In the genomic region with DNA sequence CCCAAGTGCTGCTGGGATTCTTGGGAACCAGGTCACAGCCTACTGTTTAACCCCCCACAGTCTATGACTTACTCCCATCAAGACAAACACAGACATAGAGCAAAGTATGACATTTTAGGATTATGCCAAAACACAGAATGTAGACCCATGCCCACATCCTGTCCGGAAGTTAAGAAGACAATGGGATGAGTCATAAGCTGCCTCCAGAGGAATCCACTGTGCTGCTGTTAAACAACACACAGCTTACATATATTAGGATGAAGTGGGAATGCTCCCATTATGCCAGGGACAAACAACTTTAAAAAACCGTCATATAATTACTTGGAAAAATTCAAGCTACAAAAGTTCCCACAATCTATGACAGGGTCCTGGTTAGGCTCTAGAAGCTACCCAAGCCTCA, we compare ENCODE assay signal across 15 mouse cellular contexts. TPM values are rescaled to one million over a fixed set of nuclear protein-coding genes. Genes with fewer than 3 reads are reported as not detected.
A peak's percentile ranks its signal among the peaks of the same experiment; 100 is the strongest.
DNase-seq lines count a peak whose midpoint lies in the region; ATAC-seq lines count a peak whose summit lies in the region.
"Had no signal": no experiment of that assay in that cellular context is flagged by ENCODE, and none has a peak within 500 bp of the region (broad histone marks: within the 10 kb centered on the region; RNA-seq: fewer than 3 reads in every experiment).

No protein-coding gene starts in this region.

- H3K4me2 ChIP-seq in midbrain, embryonic 11.5 days = no peak overlapping the region
- H3K4me2 ChIP-seq: hindbrain, embryonic 15.5 days had no signal

- no peaks in the 10 kb centered on the region for H3K9me3 ChIP-seq in midbrain, embryonic 11.5 days (ENCODE audit: control insufficient read depth, low read length)
- H3K9me3 ChIP-seq: embryonic facial prominence, embryonic 10.5 days; hindbrain, embryonic 15.5 days had no signal

- H3K4me1 ChIP-seq in midbrain, embryonic 11.5 days (ENCODE audit: control insufficient read depth, insufficient read depth, low read length) = no peaks in the 10 kb centered on the region

- H3K36me3 ChIP-seq in midbrain, embryonic 11.5 days (ENCODE audit: control insufficient read depth, insufficient read depth, low read length) = no peaks in the 10 kb centered on the region
- H3K36me3 ChIP-seq: embryonic facial prominence, embryonic 10.5 days; hindbrain, embryonic 15.5 days had no signal

- H3K9ac ChIP-seq in midbrain, embryonic 11.5 days (ENCODE audit: low read length) = no peak overlapping the region
- H3K9ac ChIP-seq: forebrain, postnatal 0 days; hindbrain, embryonic 15.5 days had no signal

- no peaks in the 10 kb centered on the region for H3K27me3 ChIP-seq in midbrain, embryonic 11.5 days (ENCODE audit: control insufficient read depth, insufficient read depth, low read length)
- H3K27me3 ChIP-seq: hindbrain, embryonic 15.5 days had no signal

- intact Hi-C loops in left cerebral cortex, postnatal 36 days (cut with DNase I) = no loop called here

- H3K4me3 ChIP-seq in midbrain, embryonic 11.5 days (ENCODE audit: low read depth, low read length) = no peak overlapping the region
- H3K4me3 ChIP-seq: embryonic facial prominence, embryonic 10.5 days; gastrocnemius, adult 2 months; heart, adult 2 months; hindbrain, embryonic 15.5 days had no signal

- peak; percentile 64 for DNase-seq in thymus, postnatal 0 days (ENCODE audit: low spot score)
- DNase-seq in thymus, adult 18-20 months = no peak
- DNase-seq in MN1 (ENCODE audit: low spot score) = peak; percentile 24
- DNase-seq in midbrain, embryonic 11.5 days (ENCODE audit: low spot score, missing footprints) = no peak
- no peak for DNase-seq in adrenal gland, adult 8-10 months
- no peak for DNase-seq in left cerebral cortex, postnatal 36 days (ENCODE audit: low spot score in 2 of 2)
- DNase-seq: adrenal gland, postnatal 14 days; cerebellum, postnatal 25 days; forebrain, postnatal 0 days; gastrocnemius, adult 2 months; heart, adult 2 months; lung, adult 2 months had no signal

- ATAC-seq in inflammation-experienced regulatory T-cells, adult 6 months = peak; percentile 84
- ATAC-seq in midbrain, embryonic 11.5 days (ENCODE audit: low FRiP score) = no peak
- ATAC-seq: forebrain, postnatal 0 days had no signal

- no peak overlapping the region for H3K27ac ChIP-seq in midbrain, embryonic 11.5 days (ENCODE audit: low read depth, low read length)
- H3K27ac ChIP-seq: embryonic facial prominence, embryonic 10.5 days; gastrocnemius, adult 2 months; heart, adult 2 months; hindbrain, embryonic 15.5 days had no signal

- WGBS in midbrain, embryonic 11.5 days = 90% methylated on average over 2 of the region's 2 CpGs

RNA-seq across cellular contexts. Expression of a gene that starts 52.1 kb away (rescaled TPM):
- polyA plus RNA-seq in thymus, postnatal 0 days (2015; fragmentation: Nextera tagmentation; extraction: Ambion mirVana) = 51.4 and 78.6 TPM in 2 replicates
- 100 to 1,000 TPM in 1 of 3 experiments, 10 to 100 TPM in 2; 54.0 to 105 (median 84.1) TPM for polyA plus RNA-seq in inflammation-experienced regulatory T-cells, adult 6 months (2017; shearing (Covaris generic))
- 61.9 and 72.0 TPM in 2 replicates for polyA plus RNA-seq in midbrain, embryonic 11.5 days (2014; fragmentation: Nextera tagmentation; extraction: Ambion mirVana)
- total RNA-seq in adrenal gland, adult 8-10 months (2022) = 100 to 1,000 TPM in 2 of 4 experiments, 10 to 100 TPM in 2; 85.8 to 116 (median 97.7) TPM
- 100 to 1,000 TPM; 145 to 177 TPM for total RNA-seq in left cerebral cortex, postnatal 36 days (2021)

Comparison
In these comparisons a context has a peak if more than half of its experiments do, and no peak if none do; other contexts are left out.
1. DNase-seq: peak in thymus, postnatal 0 days (single experiment) and MN1 (single experiment); none in thymus, adult 18-20 months (0 of 2), midbrain, embryonic 11.5 days (single experiment), adrenal gland, adult 8-10 months (single experiment) and left cerebral cortex, postnatal 36 days (0 of 2).